Mouse (Mus musculus) c-Kit-positive CD71-positive TER-119-negative erythroid progenitor cells, embryonic 14.5 days (primary cell): Measurements from ENCODE around the gene Cdkal1.

ENCODE experiments used
- DNase-seq: peaks from one replicate; pipeline ENCODE4 v3.0.0-alpha.2; 2013; ENCODE audit warnings: low read depth

Gene Cdkal1

DNA sequence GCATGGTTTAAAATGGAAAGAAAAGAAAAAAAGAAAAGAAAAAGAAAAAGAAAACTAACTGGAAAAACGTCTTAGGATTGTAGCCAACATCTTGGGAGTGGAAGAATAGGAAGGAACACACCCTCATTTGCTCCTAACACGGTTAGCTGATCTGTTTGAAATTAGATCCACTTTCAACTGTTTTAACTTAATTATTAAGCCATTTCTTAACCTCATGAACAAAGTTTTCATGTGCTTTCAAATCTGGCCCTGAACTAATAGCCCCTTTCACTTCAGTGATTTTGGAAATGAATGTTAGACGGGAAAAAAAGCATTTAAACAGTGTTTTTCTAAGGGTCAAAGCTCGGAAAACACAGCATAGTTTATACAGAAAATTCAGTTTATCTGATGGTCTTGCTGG lies 505.5 kb downstream of the Cdkal1 start:
- no peak for DNase-seq

DNA sequence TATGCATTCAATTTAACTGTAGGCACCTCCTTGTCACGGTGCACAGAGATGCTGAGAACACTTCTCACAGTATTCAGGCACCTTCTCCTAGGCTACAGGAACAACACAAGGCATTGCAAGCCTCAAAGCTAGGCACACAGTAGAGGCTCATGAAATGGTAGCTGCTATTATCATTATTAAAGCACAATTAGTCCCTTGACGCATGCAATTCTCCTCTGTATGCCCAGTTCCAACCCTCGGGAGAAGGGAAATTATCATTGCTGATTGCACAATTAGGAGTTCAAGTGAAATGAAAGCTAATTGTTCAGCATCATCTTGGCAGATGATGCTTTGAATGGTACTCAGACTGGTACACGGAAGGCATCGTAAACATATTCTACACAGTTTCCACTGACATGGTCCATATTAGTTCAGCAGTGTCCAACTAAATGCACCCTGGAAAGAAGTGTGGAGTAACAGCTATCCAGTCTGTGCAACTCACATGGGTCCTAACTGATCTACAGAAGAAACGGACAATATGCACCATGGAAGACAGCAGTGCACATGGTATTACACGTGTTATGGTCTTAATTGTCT lies 506.0 kb downstream of the Cdkal1 start:
- DNase-seq, result no peak

DNA sequence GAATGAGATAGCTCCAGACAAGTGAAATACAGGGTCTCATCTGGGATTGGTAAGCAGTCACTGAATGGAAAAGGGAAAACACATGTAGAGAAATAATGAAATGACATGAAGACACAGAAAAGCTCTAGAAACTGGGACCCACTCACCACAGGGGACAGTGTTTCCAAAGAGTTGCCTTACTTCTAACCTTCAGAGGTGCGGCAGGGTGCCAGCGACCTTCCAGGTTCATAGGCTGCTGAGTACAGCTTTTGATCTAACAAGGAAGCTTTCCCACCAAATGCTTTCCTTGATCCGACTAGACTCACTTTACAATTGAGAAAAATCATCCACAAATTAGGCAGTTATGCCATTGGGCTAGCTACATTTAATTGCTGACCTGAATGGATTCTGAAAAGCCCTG lies 507.1 kb downstream of the Cdkal1 start:
- DNase-seq, result no peak

GRCm38 (mm10) chr13:29332640-29333412 lies 522.6 kb downstream of the Cdkal1 start:
- no peak for DNase-seq

DNA sequence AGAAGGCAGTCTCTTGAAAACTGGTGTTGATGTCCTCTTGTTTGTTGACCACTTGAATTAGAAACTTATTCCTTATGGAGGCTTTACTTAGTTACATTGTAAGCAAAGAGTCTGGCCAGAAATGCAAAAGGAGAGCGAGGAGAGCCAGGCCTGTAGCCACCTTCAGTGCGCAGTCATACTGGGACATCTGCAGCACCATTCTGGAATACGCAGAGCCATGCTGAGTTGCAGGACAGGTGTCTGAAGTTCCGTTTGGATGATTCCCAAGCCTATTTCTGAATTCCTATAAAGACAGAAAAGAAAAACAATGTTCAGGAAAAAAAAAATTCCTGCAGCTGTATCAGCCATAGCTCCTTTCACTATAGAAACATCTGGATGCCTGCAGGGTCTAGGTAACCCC lies 529.5 kb downstream of the Cdkal1 start:
- no peak for DNase-seq

DNA sequence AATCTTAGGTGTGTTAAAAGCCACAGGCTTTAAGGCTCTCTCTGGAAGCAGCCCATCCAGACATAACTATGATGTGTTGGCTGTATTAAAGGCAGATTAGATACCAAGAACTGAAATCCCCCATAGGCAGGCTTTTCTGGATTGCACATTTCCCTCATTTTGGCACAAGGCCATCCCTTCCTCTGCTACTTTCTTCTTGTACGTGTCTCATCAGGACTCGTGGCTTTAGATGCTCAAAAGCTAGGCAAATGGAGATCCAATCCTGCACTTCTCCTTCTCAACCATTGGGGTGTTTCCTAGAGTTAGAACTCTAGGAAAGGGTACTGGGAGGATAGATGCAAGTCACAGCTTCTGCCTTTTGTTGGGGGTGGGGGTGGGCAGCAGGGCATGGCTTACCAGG lies 535.1 kb downstream of the Cdkal1 start:
- no peak for DNase-seq

GRCm38 (mm10) chr13:29317703-29318102 lies 537.8 kb downstream of the Cdkal1 start:
- DNase-seq, result no peak

DNA sequence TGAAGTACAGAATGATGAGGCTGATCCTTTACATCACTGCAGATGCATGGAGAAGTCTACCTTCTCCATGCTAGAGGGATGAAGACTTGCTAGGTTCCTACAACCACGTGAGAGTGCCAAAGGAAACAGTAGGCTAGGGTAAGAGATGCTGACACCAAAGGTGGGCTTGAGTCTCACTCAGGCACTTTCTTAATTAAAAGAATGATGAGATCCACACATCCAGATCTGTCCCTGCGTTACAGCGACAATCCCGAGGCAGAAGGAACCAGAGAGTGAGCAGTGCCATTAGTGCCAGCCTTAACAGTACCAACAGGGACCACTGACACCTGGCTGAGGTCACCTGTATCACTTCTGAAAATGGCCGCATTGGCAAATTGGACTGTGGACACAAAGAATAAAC lies 539.2 kb downstream of the Cdkal1 start:
- no peak for DNase-seq

DNA sequence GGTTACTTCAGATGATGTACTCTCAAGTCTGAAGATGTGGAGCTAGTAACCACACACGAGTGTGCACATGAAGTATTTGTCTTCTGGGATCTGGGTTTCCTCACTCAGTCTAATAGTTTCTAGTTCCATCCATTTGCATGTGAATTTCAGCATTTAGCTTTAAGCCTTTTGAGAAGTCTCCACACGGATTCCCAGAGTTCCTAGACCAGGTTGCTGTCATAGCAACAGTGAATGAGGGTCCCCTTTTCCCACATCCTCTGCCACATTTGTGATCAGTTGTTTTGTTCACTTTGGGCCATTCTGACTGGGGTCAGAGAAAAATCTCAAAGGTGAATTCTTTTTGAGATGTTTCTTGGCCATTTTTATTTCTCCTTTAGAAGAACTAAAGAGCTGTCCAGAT lies 543.4 kb downstream of the Cdkal1 start:
- DNase-seq, result no peak

- no peak for DNase-seq
Measured at GRCm38 (mm10) chr13:29307420-29307819, 548.1 kb downstream of the Cdkal1 start.

DNA sequence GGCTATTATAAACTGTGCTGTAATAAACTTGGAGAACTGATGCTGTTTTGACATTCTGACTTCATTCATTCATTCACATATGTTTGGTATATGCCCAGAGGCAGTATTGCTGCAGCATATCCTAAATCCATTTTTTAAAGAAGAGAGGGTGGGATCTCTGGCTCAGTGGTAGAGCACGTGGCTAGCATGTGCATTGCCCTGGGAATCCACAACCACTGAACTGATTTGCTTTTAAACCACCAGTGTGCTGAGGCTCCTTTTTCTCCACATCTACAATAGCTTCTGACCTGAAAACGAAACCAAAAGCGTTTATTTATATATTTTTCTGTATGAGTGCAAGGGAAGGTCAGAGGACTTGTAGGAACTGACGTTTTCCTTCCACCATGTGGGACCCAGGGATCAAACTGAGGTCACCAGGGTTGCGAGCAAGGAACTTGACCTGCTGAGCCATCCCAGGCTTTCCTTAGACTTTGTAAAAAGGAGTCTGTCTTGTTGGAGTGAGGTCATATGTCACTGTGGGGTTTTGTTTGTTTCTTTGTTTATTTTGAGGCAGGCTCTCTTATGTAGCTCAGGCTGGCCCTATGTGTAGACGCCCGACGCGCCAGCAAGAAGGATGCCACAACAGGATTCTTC lies 562.8 kb downstream of the Cdkal1 start:
- no peak for DNase-seq

DNA sequence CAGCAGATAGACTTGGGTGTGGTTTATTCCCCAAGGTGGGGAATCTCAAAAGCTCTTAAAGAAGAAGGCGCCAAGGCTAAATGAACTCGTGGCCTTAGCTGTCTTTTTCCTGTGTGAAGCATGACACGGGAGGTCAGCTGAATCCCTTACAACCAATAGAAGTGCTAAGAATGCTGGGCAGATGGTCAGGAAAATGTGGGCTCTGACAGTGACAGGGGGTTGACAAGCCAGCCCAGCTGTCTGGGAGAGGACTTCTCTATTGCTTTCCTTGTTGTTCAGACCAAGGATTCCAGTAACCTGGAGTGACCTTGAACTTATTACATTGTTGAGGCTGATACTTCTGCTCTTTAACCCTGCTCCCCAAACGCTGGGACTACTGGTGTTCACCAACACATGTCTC lies 564.9 kb downstream of the Cdkal1 start:
- DNase-seq, result no peak

- DNase-seq, result no peak
Measured at GRCm38 (mm10) chr13:29285058-29285457, 570.4 kb downstream of the Cdkal1 start.

DNA sequence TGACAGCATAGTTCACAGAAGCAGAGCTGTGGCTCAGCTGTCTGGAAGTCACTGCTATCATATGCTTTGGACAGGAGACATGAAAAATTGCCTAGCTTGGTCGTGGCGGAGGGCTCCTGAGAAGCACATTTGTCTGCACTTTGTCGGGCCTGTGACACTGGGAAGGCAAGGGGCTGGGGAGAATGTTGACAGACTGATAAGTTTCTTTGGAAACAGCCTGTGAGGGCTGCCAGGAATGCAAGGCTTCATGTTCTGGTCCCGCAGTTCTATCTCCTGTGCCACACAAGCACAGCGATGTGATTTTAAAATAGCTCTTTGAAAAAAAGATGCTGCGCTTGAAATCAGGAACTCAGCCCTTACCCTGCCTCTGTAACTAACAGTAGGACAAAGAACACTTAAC lies 573.9 kb downstream of the Cdkal1 start:
- DNase-seq, result no peak

DNA sequence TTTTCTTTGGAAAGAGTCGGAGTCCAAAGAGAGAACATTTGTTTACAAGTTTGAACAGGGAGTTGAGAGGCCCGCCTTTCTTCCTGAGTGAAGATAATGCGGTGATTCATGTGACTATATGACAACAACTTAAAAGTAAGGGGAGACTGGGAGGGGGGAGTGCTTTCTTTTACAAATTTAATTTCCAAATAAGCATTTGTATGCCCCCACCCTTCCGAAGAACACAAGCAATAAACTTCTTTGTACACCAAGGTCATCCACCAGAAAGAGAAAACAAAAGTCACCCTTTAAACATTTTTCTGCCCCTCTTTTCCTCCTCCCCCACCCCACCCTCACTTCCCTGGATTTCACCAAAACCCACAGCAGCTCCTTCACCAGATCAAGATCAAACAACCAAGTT lies 577.3 kb downstream of the Cdkal1 start:
- no peak for DNase-seq

DNA sequence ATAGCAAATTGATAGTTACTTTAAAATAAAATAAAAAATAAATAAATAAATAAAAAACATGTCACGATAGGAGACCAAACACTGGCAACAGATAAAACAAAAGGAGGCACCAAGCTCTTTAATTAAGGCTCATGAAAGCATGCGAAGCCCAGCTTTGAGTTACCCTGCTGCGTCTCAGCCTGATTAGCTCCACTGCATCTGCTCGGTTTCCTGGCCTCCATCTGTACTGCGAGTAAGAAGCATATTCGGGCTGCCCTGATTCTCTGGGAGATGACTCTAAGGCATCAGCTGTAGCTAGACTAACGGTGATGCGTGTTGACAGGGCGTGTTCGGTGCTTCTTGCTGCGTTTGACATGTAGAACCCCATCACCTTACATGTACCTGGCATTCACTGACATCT lies 581.2 kb downstream of the Cdkal1 start:
- DNase-seq, result no peak

- no peak for DNase-seq
Measured at GRCm38 (mm10) chr13:29273693-29274221, 581.7 kb downstream of the Cdkal1 start.

DNA sequence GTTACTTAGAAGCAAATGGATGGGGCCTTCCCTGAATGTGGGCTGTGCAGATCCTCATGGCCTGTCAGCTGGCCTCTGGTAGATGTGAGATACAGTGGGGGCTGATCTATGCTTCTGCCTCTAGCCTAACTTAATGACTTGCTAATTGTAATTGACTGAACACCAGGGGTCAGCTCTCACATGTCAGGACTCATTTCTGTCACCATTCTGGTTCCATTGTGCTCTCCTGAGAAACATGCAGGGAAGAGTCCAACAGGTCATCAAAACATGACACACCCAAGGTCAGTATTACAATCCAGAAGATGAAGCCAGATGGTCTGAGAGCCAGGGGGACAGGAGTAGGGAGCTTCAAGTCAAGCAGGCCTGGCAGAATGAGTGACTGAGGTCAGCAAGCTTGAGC lies 584.0 kb downstream of the Cdkal1 start:
- no peak for DNase-seq

GRCm38 (mm10) chr13:29264015-29264711 lies 591.3 kb downstream of the Cdkal1 start:
- DNase-seq, result no peak

DNA sequence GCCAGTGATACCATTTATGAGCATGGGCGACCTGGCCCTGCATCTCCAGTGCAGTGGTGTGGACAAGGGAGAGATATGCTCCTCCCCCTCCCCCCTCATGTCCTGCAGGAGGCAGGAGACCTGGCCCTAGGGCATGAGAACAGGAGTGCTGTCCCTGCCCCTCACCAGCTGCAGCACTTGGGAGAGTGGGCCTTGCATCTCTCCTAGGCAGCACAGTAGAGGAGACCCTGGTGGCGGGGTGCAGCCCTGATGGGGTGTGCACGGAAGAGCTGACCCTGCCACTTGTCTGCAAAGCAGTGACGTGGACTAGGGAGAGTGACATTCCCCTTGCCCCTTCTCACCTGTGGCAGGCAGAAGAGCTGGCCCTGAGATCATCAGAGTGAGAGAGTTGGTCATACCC lies 593.3 kb downstream of the Cdkal1 start:
- DNase-seq, result no peak

GRCm38 (mm10) chr13:29248535-29248934 lies 606.9 kb downstream of the Cdkal1 start:
- no peak for DNase-seq

DNA sequence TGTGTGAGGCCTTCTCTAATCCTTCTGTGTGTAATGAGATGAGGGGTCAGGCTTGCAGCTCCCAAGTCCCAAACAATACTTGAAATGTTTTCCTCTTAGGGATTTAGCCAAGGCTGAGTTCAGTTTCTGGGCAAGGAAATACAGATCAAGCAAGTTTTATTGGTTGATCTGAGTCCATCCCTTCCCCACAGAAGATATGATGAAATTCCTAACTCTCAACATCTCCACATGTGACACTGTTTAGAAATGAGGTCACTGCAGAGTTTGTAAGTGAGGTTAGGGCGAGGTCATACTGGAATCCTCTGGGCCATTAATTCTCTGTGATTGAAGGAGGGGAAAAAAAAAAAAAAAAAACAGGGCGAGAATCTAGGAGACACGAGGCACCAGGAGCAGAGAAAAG lies 607.7 kb downstream of the Cdkal1 start:
- no peak for DNase-seq

GRCm38 (mm10) chr13:29235065-29235464 lies 620.4 kb downstream of the Cdkal1 start:
- no peak for DNase-seq
